Mouse (Mus musculus) spleen, adult 12 weeks (tissue): ENCODE results near the gene Cpvl.

Source experiments
- DNase-seq: peaks from one replicate; pipeline ENCODE4 v3.0.0; 2022; ENCODE audit warnings: low spot score

Cpvl gene

GRCm38 (mm10) chr6:53971729-53972128 lies 6.7 kb downstream of the Cpvl start:
- no peak for DNase-seq

GRCm38 (mm10) chr6:53969081-53969480 lies 9.4 kb downstream of the Cpvl start:
- no peak for DNase-seq

- no peak for DNase-seq
These were observed 9.9 kb downstream of the Cpvl start for GRCm38 (mm10) chr6:53968550-53968949.

- no peak for DNase-seq
These were observed 11.9 kb downstream of the Cpvl start for GRCm38 (mm10) chr6:53966595-53966994.

- DNase-seq, result no peak
These were observed 12.6 kb downstream of the Cpvl start for GRCm38 (mm10) chr6:53965900-53966299.

GRCm38 (mm10) chr6:53963906-53964496 lies 14.5 kb downstream of the Cpvl start:
- no peak for DNase-seq

- no peak for DNase-seq
These were observed 16.5 kb downstream of the Cpvl start for GRCm38 (mm10) chr6:53962006-53962405.

- no peak for DNase-seq
These were observed 18.6 kb downstream of the Cpvl start for GRCm38 (mm10) chr6:53959826-53960225.

GRCm38 (mm10) chr6:53958321-53958720 lies 20.1 kb downstream of the Cpvl start:
- no peak for DNase-seq

GRCm38 (mm10) chr6:53956513-53956912 lies 22.0 kb downstream of the Cpvl start:
- no peak for DNase-seq

- no peak for DNase-seq
These were observed 22.6 kb downstream of the Cpvl start for GRCm38 (mm10) chr6:53955846-53956245.

- DNase-seq, result no peak
These were observed 23.2 kb downstream of the Cpvl start for GRCm38 (mm10) chr6:53955271-53955670.

- DNase-seq, result no peak
These were observed 24.4 kb downstream of the Cpvl start for GRCm38 (mm10) chr6:53954106-53954505.

GRCm38 (mm10) chr6:53953348-53953747 lies 25.1 kb downstream of the Cpvl start:
- no peak for DNase-seq

- no peak for DNase-seq
These were observed 27.1 kb downstream of the Cpvl start for GRCm38 (mm10) chr6:53951421-53951820.

GRCm38 (mm10) chr6:53950876-53951275 lies 27.6 kb downstream of the Cpvl start:
- DNase-seq, result no peak

GRCm38 (mm10) chr6:53948388-53949035 lies 30.0 kb downstream of the Cpvl start:
- DNase-seq, result no peak

GRCm38 (mm10) chr6:53944887-53945286 lies 33.6 kb downstream of the Cpvl start:
- DNase-seq, result no peak

- no peak for DNase-seq
These were observed 34.1 kb downstream of the Cpvl start for GRCm38 (mm10) chr6:53944417-53944816.

GRCm38 (mm10) chr6:53942190-53942831 lies 36.2 kb downstream of the Cpvl start:
- DNase-seq, result no peak

- DNase-seq, result no peak
These were observed 38.7 kb downstream of the Cpvl start for GRCm38 (mm10) chr6:53939752-53940151.

GRCm38 (mm10) chr6:53938942-53939341 lies 39.5 kb downstream of the Cpvl start:
- DNase-seq, result no peak
